Mouse (Mus musculus): ENCODE results near the gene Gm5726. TPM values are rescaled to one million over a fixed set of nuclear protein-coding genes. Genes with fewer than 3 reads are reported as not detected.
"Not testable (repeated sequence)": the region's sequence is repeated elsewhere in the genome, so short reads cannot be mapped to it uniquely, and the experiment has no call there.

Gm5726 gene
- not detected in 3 replicates for total RNA-seq (2017)

DNA sequence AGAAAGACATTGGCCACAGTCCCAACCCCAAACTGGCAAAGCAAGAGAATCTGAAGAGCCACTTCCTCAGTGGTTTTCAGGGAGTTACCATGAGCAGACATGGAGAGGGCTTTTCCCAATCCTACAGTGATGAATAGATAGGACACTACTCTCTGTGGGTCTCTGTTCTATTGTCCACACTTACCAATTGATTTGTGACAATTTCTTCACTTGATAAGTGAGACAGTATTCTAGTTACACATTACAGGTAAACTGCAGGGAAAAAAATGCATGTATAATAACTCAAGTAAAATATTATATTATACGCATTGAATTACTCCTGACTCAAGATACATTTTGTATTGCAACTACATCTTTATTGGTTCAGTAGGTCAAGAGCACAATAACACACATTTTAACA is at the start of gene Gm5726:
Gene Gm5726 (minus strand): TSS at position 101 of the 400 bp plus-strand sequence.
- not testable (repeated sequence) for ATAC-seq (replicated peaks; ENCODE audit: insufficient number of reproducible peaks, low FRiP score, low TSS enrichment, poor library complexity, severe bottlenecking)

DNA sequence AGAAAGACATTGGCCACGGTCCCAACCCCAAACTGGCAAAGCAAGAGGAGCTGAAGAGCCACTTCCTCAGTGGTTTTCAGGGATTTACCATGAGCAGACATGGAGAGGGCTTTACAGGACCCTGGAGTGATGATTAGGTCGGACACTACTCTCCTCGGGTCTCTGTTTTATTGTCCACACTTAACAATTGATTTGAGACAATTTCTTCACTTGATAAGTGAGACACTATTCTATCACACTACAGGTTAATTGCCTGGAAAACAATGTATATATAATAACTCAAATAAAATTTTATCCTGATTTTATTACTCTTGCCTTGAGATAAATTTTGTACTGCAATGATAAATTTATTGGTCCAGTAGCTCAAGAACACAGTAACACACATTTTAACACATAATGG is 30.6 kb upstream of the Gm5726 start, which contains the start of gene Gm4141:
Gene Gm4141 (minus strand): TSS at position 101 of the 400 bp plus-strand sequence.
- ATAC-seq (replicated peaks; ENCODE audit: insufficient number of reproducible peaks, low FRiP score, low TSS enrichment, poor library complexity, severe bottlenecking) = not testable (repeated sequence)

DNA sequence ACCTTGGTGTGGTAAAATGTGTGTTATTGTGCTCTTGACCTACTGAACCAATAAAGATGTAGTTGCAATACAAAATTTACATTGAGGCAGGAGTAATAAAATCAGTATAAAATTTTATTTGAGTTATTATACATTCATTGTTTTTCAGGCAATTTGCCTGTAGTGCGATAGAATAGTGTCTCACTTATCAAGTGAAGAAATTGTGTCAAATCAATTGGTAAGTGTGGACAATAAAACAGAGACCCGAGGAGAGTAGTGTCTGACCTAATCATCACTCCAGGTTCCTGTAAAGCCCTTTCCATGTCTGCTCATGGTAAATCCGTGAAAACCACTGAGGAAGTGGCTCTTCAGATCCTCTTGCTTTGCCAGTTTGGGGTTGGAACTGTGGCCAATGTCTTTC is 12.0 kb downstream of the Gm5726 start, which contains the start of gene Vmn1r104:
Gene Vmn1r104 (plus strand): TSS at position 301 of the 400 bp plus-strand sequence.
- ATAC-seq (replicated peaks; ENCODE audit: insufficient number of reproducible peaks, low FRiP score, low TSS enrichment, poor library complexity, severe bottlenecking) = not testable (repeated sequence)

DNA sequence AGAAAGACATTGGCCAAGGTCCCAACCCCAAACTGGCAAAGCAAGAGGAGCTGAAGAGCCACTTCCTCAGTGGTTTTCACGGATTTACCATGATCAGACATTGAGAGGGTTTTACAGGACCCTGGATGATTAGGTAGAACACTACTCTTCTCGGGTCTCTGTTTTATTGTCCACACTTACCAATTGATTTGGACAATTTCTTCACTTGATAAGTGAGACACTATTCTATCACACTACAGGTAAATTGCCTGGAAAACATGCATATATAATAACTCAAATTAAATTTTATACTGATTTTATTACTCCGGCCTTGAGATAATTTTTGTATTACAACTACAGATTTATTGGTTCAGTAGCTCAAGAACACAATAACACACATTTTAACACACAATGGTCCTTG is 35.1 kb downstream of the Gm5726 start, which contains the start of gene Vmn1r103:
Gene Vmn1r103 (minus strand): TSS at position 101 of the 400 bp plus-strand sequence.
- ATAC-seq (replicated peaks; ENCODE audit: insufficient number of reproducible peaks, low FRiP score, low TSS enrichment, poor library complexity, severe bottlenecking) = not testable (repeated sequence)

Other genes with a start within 250 kb of the Gm5726 start
- gene Gm4133, start 211.7 kb downstream of the Gm5726 start, total RNA-seq (2017) = not detected in 3 replicates
- not detected in 3 replicates for gene Gm5728, start 170.3 kb downstream of the Gm5726 start, total RNA-seq (2017)
- gene Vmn1r100, start 127.8 kb downstream of the Gm5726 start, total RNA-seq (2017) = not detected in 3 replicates
- gene Vmn1r101, start 103.2 kb downstream of the Gm5726 start, total RNA-seq (2017) = not detected in 3 replicates
- not detected in 3 replicates for gene Gm10670, start 70.8 kb downstream of the Gm5726 start, total RNA-seq (2017)
- not detected in 3 replicates for gene Vmn1r103, start 35.2 kb downstream of the Gm5726 start, total RNA-seq (2017)
- gene Vmn1r104, start 11.9 kb downstream of the Gm5726 start, total RNA-seq (2017) = not detected in 3 replicates
- gene Gm4141, start 30.5 kb upstream of the Gm5726 start, total RNA-seq (2017) = not detected in 3 replicates
- not detected in 3 replicates for gene Gm4513, start 53.3 kb upstream of the Gm5726 start, total RNA-seq (2017)
- gene Vmn1r107, start 123.2 kb upstream of the Gm5726 start, total RNA-seq (2017) = not detected in 3 replicates
- gene Vmn1r111, start 157.5 kb upstream of the Gm5726 start, total RNA-seq (2017) = not detected in 3 replicates
- gene Gm10668, start 184.9 kb upstream of the Gm5726 start, total RNA-seq (2017) = not detected in 3 replicates
- gene Vmn1r112, start 225.4 kb upstream of the Gm5726 start, total RNA-seq (2017) = not detected in 3 replicates
- not detected in 3 replicates for gene Vmn1r113, start 241.5 kb upstream of the Gm5726 start, total RNA-seq (2017)

All from monocyte, adult 5-6 weeks (primary cell).